Mouse (Mus musculus): Measurements from ENCODE around the gene Zfp683. TPM values are rescaled to one million over a fixed set of nuclear protein-coding genes. Genes with fewer than 3 reads are reported as not detected.

The Zfp683 gene
- polyA plus RNA-seq, 1 experiment, result 0.11 TPM

DNA sequence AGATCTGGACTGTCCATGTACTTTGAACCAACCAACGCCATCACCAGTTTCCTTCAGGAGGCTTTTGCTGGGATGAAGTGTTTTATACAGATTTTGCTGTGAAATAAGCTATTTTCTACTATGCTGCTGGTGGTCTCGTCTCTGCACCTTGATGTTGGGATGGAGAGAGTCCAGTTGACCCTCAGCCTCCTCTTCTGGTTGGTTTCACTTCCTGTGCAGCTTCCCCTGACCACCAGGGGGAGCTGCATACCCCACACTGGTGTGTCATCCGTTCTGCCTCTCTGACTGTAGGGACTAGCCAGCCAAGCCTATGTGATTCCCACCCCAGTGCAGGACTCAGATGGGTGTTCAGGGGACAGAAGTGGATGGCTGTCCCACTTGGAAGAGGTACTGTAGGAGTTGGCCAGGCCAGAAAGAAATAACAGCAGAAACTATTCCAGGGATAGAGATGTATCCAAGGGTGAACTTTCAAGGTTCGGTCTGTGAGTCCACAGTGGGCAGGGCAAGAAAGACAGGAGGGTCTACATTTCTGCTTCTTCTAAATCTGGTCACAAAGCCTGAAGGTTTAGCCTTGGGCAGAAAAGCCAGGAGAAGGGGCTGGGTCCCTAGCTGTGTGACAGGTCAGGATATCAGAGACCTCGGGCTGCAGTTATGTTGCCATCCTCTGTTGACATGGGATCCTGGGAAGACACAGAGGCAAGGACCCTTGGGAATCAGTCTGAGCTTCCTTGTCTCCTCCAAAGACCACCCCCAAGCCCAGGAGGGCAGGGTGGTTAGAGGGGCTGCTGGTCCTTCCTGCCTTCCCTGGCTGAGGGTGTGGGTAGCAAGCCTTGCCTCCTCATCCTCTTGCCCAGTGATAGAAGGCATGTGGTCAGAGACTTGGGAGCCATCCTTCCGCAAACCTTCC, 39.0 kb downstream of the Zfp683 start:
- no peaks in the 10 kb centered on the region for H3K27me3 ChIP-seq (ENCODE audit: control insufficient read depth, insufficient read depth, low read length)
- H3K4me3 ChIP-seq (ENCODE audit: control insufficient read depth, low read depth, low read length), result no peak overlapping the region
- TF ChIP-seq CTCF (IDR thresholded peaks at IDR 0.05; ENCODE audit: control insufficient read depth, insufficient read depth, insufficient replicate concordance, low read depth, low read length), result peak; percentile 91
- no peak for TF ChIP-seq POLR2A (IDR thresholded peaks at IDR 0.05; ENCODE audit: control insufficient read depth, low read depth, low read length)
- H3K4me1 ChIP-seq (ENCODE audit: control insufficient read depth, insufficient read depth, low read length), result no peaks in the 10 kb centered on the region
- no peak overlapping the region for H3K27ac ChIP-seq (ENCODE audit: control insufficient read depth, insufficient read depth, low read depth, low read length)
- no peaks in the 10 kb centered on the region for H3K36me3 ChIP-seq (ENCODE audit: control insufficient read depth, insufficient read depth, low read length)

DNA sequence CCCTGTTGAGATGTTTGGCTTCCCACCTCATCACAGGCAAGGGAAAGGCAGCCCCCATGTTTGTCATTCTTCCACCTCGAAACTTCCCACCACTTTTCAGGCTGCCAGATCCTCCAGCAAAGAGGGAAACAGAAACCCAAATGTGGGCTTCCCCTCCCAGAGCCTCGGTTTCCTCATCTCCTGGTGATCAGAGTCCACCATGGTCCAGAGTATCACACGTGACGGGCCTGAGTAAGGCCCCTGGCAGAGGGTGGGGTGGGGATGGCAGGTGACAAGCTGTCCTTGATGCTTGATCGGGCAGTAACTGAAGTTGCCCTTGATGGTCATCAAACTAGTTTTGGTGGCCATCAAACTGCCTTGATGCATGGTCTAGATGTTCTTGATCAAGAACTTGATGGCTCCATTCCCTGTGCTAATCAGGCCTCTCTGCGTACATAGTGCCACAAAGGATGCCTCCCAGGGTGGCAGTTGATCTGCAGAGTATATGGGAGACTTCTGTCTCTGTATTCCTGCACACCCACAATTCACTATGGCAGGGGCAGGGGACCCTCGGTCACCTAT, 40.4 kb downstream of the Zfp683 start:
- Histone ChIP-seq H3K27me3 (ENCODE audit: control insufficient read depth, insufficient read depth, low read length) (no peaks in the 10 kb centered on the region), H3K36me3 (ENCODE audit: control insufficient read depth, insufficient read depth, low read length) (no peaks in the 10 kb centered on the region), H3K4me3 (ENCODE audit: control insufficient read depth, low read depth, low read length) (no peak overlapping the region), H3K27ac (ENCODE audit: control insufficient read depth, insufficient read depth, low read depth, low read length) (no peak overlapping the region), H3K4me1 (ENCODE audit: control insufficient read depth, insufficient read depth, low read length) (no peaks in the 10 kb centered on the region)
- TF ChIP-seq CTCF (IDR thresholded peaks at IDR 0.05; ENCODE audit: control insufficient read depth, insufficient read depth, insufficient replicate concordance, low read depth, low read length) (no peak), POLR2A (IDR thresholded peaks at IDR 0.05; ENCODE audit: control insufficient read depth, low read depth, low read length) (no peak)

DNA sequence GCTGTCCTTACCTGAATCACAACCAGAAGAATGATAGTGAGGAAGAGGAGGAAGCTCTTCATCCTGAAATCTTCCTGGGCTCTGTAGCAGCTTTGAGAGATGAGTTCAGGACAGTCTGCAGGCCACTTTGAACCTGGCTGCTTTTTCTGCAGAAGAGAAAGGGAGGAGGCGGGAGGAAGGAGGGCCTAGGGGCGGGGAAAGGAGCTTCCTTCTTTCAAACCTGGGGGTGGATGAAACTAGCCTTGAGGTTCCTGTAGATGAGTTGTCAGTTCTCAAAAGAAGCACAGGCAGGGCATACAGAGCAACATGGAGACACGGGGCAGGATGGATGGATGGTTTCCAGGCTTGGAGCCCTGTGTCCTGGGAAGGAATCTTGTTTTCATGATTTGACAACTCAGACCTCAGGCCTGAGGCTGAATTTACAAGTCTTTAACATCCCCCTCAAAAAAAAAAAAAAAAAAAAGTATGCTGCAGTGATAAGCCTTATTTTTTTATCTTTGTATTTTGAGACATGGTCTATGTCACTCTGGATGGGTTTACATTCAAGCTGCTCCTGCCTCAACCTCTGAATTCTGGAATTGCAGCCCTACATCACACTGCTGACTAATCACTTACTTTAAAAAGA, 41.4 kb downstream of the Zfp683 start, which contains the start of gene Cd52:
Gene Cd52, minus strand, starts transcription at position 160 of the 625 bp plus-strand sequence.
- Histone ChIP-seq H3K27ac (ENCODE audit: control insufficient read depth, insufficient read depth, low read depth, low read length) (no peak within 1 kb of the TSS), H3K4me1 (ENCODE audit: control insufficient read depth, insufficient read depth, low read length) (no peaks in the 10 kb centered on the region), H3K27me3 (ENCODE audit: control insufficient read depth, insufficient read depth, low read length) (no peaks in the 10 kb centered on the region), H3K36me3 (ENCODE audit: control insufficient read depth, insufficient read depth, low read length) (no peaks in the 10 kb centered on the region), H3K4me3 (ENCODE audit: control insufficient read depth, low read depth, low read length) (no peak within 1 kb of the TSS)
- TF ChIP-seq POLR2A (IDR thresholded peaks at IDR 0.05; ENCODE audit: control insufficient read depth, low read depth, low read length), result no peak
- no peak for TF ChIP-seq CTCF (IDR thresholded peaks at IDR 0.05; ENCODE audit: control insufficient read depth, insufficient read depth, insufficient replicate concordance, low read depth, low read length)

DNA sequence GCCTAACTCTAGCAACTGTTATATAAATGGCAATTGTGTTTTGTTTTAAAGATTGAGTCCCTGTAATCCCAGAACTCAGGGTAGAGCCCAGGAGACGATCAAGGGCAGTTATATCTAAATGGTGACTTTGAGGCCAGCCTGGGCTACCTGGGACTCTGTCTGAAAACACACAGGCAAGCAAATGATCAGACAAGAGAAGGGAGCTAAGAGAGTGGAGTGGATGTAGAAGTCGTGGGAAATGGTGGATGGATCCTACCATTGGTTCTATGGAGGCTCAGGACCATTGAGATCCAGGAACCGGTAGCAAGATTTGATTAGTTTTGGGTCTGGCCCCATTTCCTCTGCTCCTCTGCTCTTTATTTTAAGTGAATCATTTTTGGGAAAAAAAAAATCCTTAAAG, 42.5 kb downstream of the Zfp683 start:
- H3K4me1 ChIP-seq (ENCODE audit: control insufficient read depth, insufficient read depth, low read length), result no peaks in the 10 kb centered on the region
- no peak overlapping the region for H3K27ac ChIP-seq (ENCODE audit: control insufficient read depth, insufficient read depth, low read depth, low read length)
- TF ChIP-seq POLR2A (IDR thresholded peaks at IDR 0.05; ENCODE audit: control insufficient read depth, low read depth, low read length), result no peak
- no peak for TF ChIP-seq CTCF (IDR thresholded peaks at IDR 0.05; ENCODE audit: control insufficient read depth, insufficient read depth, insufficient replicate concordance, low read depth, low read length)
- H3K27me3 ChIP-seq (ENCODE audit: control insufficient read depth, insufficient read depth, low read length), result no peaks in the 10 kb centered on the region
- H3K4me3 ChIP-seq (ENCODE audit: control insufficient read depth, low read depth, low read length), result no peak overlapping the region
- no peaks in the 10 kb centered on the region for H3K36me3 ChIP-seq (ENCODE audit: control insufficient read depth, insufficient read depth, low read length)

DNA sequence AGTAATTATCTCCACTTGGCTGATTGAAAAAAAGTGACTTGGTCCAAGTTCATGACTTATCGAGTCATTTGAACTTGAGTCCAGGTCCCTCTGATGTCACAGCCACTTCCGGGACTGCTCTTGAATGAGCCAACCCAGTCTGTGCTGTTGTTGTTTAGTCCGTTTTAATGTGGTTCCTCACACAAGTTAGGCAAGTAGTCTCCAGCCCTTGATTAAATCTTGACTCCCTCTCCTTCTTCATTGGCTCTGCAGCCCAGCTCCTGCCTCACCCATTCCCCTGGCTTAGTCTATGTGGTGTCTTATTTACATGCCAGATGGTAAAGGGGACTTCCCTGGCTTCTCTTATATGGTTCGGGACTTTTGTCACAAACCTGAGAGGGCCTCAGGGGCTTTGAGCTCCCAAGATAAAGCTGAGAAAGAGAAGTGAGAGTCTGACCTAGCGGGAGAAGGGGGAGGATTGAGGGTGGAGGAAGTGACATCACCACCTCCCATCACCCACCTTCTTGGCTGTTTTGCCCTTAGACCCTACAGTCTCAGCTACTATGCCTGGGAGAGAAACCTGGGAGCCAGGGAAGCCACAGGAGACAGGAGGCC, 43.5 kb downstream of the Zfp683 start:
- no peaks in the 10 kb centered on the region for H3K36me3 ChIP-seq (ENCODE audit: control insufficient read depth, insufficient read depth, low read length)
- H3K27me3 ChIP-seq (ENCODE audit: control insufficient read depth, insufficient read depth, low read length), result no peaks in the 10 kb centered on the region
- H3K4me1 ChIP-seq (ENCODE audit: control insufficient read depth, insufficient read depth, low read length), result no peaks in the 10 kb centered on the region
- no peak overlapping the region for H3K4me3 ChIP-seq (ENCODE audit: control insufficient read depth, low read depth, low read length)
- TF ChIP-seq POLR2A (IDR thresholded peaks at IDR 0.05; ENCODE audit: control insufficient read depth, low read depth, low read length) (no peak), CTCF (IDR thresholded peaks at IDR 0.05; ENCODE audit: control insufficient read depth, insufficient read depth, insufficient replicate concordance, low read depth, low read length) (no peak)
- H3K27ac ChIP-seq (ENCODE audit: control insufficient read depth, insufficient read depth, low read depth, low read length), result no peak overlapping the region

DNA sequence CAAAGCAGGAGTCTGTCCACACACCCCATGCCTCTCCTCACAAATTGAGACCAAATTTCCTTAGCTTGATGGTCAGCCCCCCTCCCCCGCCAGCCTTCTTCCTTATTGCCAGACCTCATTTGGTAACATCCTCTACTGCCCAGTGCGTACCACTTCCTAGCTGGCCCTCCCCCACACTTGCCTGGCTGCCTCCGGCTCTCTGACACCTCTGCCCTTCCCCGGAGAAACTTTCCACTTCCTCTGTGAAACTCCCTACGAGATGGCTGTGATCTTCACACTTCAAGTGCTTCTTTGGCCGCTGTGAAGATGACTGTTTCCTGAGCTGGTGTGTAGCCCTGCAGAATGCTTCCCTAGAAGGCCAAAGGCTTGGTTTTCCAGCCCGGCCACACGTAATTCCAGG, 45.0 kb downstream of the Zfp683 start:
- Histone ChIP-seq H3K4me3 (ENCODE audit: control insufficient read depth, low read depth, low read length) (no peak overlapping the region), H3K27me3 (ENCODE audit: control insufficient read depth, insufficient read depth, low read length) (no peaks in the 10 kb centered on the region), H3K4me1 (ENCODE audit: control insufficient read depth, insufficient read depth, low read length) (no peaks in the 10 kb centered on the region), H3K36me3 (ENCODE audit: control insufficient read depth, insufficient read depth, low read length) (no peaks in the 10 kb centered on the region), H3K27ac (ENCODE audit: control insufficient read depth, insufficient read depth, low read depth, low read length) (no peak overlapping the region; the same call in 1 of the 2 replicates)
- no peak for TF ChIP-seq POLR2A (IDR thresholded peaks at IDR 0.05; ENCODE audit: control insufficient read depth, low read depth, low read length)
- TF ChIP-seq CTCF (IDR thresholded peaks at IDR 0.05; ENCODE audit: control insufficient read depth, insufficient read depth, insufficient replicate concordance, low read depth, low read length), result no peak

DNA sequence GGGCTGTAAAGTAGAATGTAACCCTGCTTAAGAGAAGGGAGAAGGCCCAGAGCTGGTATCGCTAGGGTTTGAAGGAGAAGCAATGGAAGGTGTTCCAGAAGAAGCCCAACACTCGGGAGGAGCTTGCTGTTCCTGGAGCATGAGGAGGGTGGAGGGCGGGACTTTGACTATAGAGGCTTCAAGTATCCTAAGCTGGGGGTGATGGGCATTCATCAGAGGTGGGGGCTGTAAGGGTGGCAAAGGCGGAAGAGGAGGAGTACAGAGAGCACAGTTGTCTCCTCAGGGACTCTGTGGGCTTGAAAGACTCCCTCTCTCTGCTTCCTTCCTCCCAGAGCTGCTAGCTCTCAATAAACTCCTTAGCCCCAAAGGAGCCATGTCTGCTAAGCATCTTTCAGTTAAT, 46.6 kb downstream of the Zfp683 start:
- TF ChIP-seq POLR2A (IDR thresholded peaks at IDR 0.05; ENCODE audit: control insufficient read depth, low read depth, low read length) (no peak), CTCF (IDR thresholded peaks at IDR 0.05; ENCODE audit: control insufficient read depth, insufficient read depth, insufficient replicate concordance, low read depth, low read length) (no peak)
- Histone ChIP-seq H3K4me3 (ENCODE audit: control insufficient read depth, low read depth, low read length) (no peak overlapping the region), H3K27ac (ENCODE audit: control insufficient read depth, insufficient read depth, low read depth, low read length) (no peak overlapping the region), H3K4me1 (ENCODE audit: control insufficient read depth, insufficient read depth, low read length) (no peaks in the 10 kb centered on the region; the same call in 1 of the 2 replicates), H3K36me3 (ENCODE audit: control insufficient read depth, insufficient read depth, low read length) (no peaks in the 10 kb centered on the region), H3K27me3 (ENCODE audit: control insufficient read depth, insufficient read depth, low read length) (no peaks in the 10 kb centered on the region)

All from testis, adult 2 months (tissue).